ENCODE assay signal across 8 mouse cellular contexts in the genomic region with DNA sequence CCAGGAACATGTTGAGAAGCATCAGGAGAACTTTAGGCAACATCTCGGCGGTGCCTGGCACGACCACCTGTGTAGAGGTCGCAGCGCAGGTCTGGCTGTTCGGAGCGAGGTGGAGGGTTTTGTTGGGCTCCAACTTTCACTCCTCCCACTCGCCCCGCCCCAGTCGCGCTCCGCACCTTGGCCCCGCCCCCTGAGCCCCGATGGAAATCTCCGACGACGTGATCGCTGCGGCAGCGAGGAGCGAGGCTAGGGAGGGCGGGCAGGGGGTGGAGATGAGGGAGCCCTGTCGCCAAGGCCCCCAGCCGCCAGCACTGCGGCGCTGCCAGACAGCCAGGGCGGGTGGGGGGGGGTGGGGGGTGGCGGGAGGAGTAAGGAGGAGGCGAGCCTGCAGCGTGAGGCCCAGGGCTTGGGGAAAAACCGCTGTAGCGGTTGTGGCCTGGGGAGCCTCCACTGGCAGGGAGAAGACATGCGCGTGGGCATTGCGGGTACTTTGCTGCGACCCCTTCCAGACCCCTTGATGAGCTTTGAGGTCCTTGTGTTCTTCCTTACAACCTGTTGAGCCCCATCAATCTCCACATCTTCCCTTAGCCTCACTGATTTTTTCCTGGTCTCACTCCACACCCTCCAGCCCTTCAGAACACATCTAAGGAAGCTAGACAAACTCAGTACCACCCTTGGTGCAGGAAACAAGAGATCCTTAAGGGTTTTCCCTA. TPM values are rescaled to one million over a fixed set of nuclear protein-coding genes. Genes with fewer than 3 reads are reported as not detected.
DNase-seq lines count a peak whose midpoint lies in the region; ATAC-seq and TF ChIP-seq lines count a peak whose summit lies in the region.

A gene (minus strand): TSS at position 145 of the 713 bp plus-strand sequence.

- H3K9me3 ChIP-seq in heart, embryonic 10.5 days: no peaks in the 10 kb centered on the region
- no peaks in the 10 kb centered on the region for H3K9me3 ChIP-seq in stomach, embryonic 14.5 days (ENCODE audit: control insufficient read depth, low read depth, low read length)

- under 1% methylated on average over 31 of the region's 36 CpGs for WGBS in cerebellum, adult 2 months
- 17% methylated on average over 35 of the region's 36 CpGs for WGBS in heart, embryonic 10.5 days
- WGBS in stomach, embryonic 14.5 days: 18% methylated on average over 30 of the region's 36 CpGs

- H3K4me3 ChIP-seq in cerebellum, adult 2 months (replicated peaks; ENCODE audit: insufficient read depth, low read depth, low read length): peak within 1 kb of the TSS; percentile 19
- peak within 1 kb of the TSS; percentile 58 for H3K4me3 ChIP-seq in heart, embryonic 10.5 days
- peak within 1 kb of the TSS; percentile 36 for H3K4me3 ChIP-seq in stomach, embryonic 14.5 days (ENCODE audit: low read depth, low read length)

- H3K36me3 ChIP-seq in heart, embryonic 10.5 days: 0 out of 2 replicates have a peak, but pooled peaks cover 3% of the 10 kb centered on the region
- no peaks in the 10 kb centered on the region for H3K36me3 ChIP-seq in stomach, embryonic 14.5 days (ENCODE audit: control insufficient read depth, insufficient read depth, low read length)

- TF ChIP-seq POLR2A in cerebellum, adult 2 months (IDR thresholded peaks at IDR 0.05; ENCODE audit: borderline replicate concordance, insufficient read depth, low read length): no peak

- TF ChIP-seq CTCF in cerebellum, adult 2 months (IDR thresholded peaks at IDR 0.05; ENCODE audit: borderline replicate concordance, insufficient read depth, low read depth, low read length): no peak

- peak; percentile 84 for ATAC-seq in stomach, embryonic 14.5 days (ENCODE audit: insufficient number of reproducible peaks, insufficient read depth, low FRiP score, low read depth)

- no peaks in the 10 kb centered on the region for H3K27me3 ChIP-seq in cerebellum, adult 2 months (ENCODE audit: control insufficient read depth, insufficient read depth, low read length)
- H3K27me3 ChIP-seq in heart, embryonic 10.5 days (ENCODE audit: insufficient read depth, poor library complexity, severe bottlenecking): no peaks in the 10 kb centered on the region
- no peaks in the 10 kb centered on the region for H3K27me3 ChIP-seq in stomach, embryonic 14.5 days (ENCODE audit: control insufficient read depth, insufficient read depth, low read length)

- 0 out of 2 replicates have a peak within 1 kb of the TSS, but pooled peaks have one; percentile 21 for H3K9ac ChIP-seq in stomach, embryonic 14.5 days (replicated peaks; ENCODE audit: low read depth, low read length)

- H3K4me1 ChIP-seq in cerebellum, adult 2 months (ENCODE audit: control insufficient read depth, insufficient read depth, low read length): no peaks in the 10 kb centered on the region
- no peaks in the 10 kb centered on the region for H3K4me1 ChIP-seq in heart, embryonic 10.5 days
- H3K4me1 ChIP-seq in stomach, embryonic 14.5 days (ENCODE audit: control insufficient read depth, insufficient read depth, low read length): no peaks in the 10 kb centered on the region

- DNase-seq in cerebellum, adult 2 months: no peak
- no peak for DNase-seq in cerebellum, postnatal 36 days
- DNase-seq in embryo, embryonic 11.5 days (ENCODE audit: low read depth, low spot score): peak; percentile 38
- DNase-seq in heart, embryonic 10.5 days (ENCODE audit: low spot score): peak; percentile 76
- peak; percentile 5 for DNase-seq in kidney, adult 9 months
- DNase-seq in lung, postnatal 10 days: peak; percentile 55
- DNase-seq in natural killer cell, adult 2 months (ENCODE audit: low spot score in 2 of 2): no peak

- H3K4me2 ChIP-seq in stomach, embryonic 14.5 days (replicated peaks; ENCODE audit: low read depth, low read length): peak within 1 kb of the TSS; percentile 53

- no peak within 1 kb of the TSS for H3K27ac ChIP-seq in cerebellum, adult 2 months (ENCODE audit: insufficient read depth, low read length)
- 0 out of 2 replicates have a peak within 1 kb of the TSS, but pooled peaks have one; percentile 56 for H3K27ac ChIP-seq in heart, embryonic 10.5 days
- H3K27ac ChIP-seq in stomach, embryonic 14.5 days (ENCODE audit: low read length): no peak within 1 kb of the TSS

RNA-seq across cellular contexts. Expression of the gene that starts here (rescaled TPM):
- 0.92 and 1.1 TPM in 2 replicates for polyA plus RNA-seq in cerebellum, adult 2 months (2012; rRNA removed)
- 1.1 and 1.7 TPM in 2 replicates for polyA plus RNA-seq in heart, embryonic 10.5 days (2016; fragmentation: Nextera tagmentation; extraction: Ambion mirVana)
- 3.4 and 3.5 TPM in 2 replicates for polyA plus RNA-seq in stomach, embryonic 14.5 days (2014; fragmentation: Nextera tagmentation; extraction: Ambion mirVana)

Comparison
In these comparisons a context has a peak if more than half of its experiments do, and no peak if none do; other contexts are left out.
1. DNase-seq: peak in embryo, embryonic 11.5 days (single experiment), heart, embryonic 10.5 days (single experiment), kidney, adult 9 months (single experiment) and lung, postnatal 10 days (single experiment); none in cerebellum, adult 2 months (0 of 2), cerebellum, postnatal 36 days (0 of 2) and natural killer cell, adult 2 months (0 of 2).
2. Peak in every context shown above with its lines, with median percentiles within 50 percentile points of each other: H3K4me3 ChIP-seq.